Mouse (Mus musculus) heart, postnatal 10 days (tissue): ENCODE measurements around the gene Frrs1. TPM values are rescaled to one million over a fixed set of nuclear protein-coding genes. Genes with fewer than 3 reads are reported as not detected.
A peak's percentile ranks its signal among the peaks of the same experiment; 100 is the strongest.
"Not testable (repeated sequence)": the region's sequence is repeated elsewhere in the genome, so short reads cannot be mapped to it uniquely, and the experiment has no call there.

Experiments used
- DNase-seq, 2 experiments: peaks; one replicate each; pipeline ENCODE4 v3.0.0; 2021
- intact Hi-C: fragments of 180-260 bp; cut with DNase I; formaldehyde crosslinking; loops from one replicate; pipeline ENCODE4 v1.15.1; 2025
- total RNA-seq, 2 experiments: library from RNA; stranded (reverse); gene quantifications; 2 replicates each; pipeline ENCODE4 v1.2.3; 2021

The Frrs1 gene
- 1 to 10 TPM; 6.6 to 7.7 TPM for total RNA-seq

DNA sequence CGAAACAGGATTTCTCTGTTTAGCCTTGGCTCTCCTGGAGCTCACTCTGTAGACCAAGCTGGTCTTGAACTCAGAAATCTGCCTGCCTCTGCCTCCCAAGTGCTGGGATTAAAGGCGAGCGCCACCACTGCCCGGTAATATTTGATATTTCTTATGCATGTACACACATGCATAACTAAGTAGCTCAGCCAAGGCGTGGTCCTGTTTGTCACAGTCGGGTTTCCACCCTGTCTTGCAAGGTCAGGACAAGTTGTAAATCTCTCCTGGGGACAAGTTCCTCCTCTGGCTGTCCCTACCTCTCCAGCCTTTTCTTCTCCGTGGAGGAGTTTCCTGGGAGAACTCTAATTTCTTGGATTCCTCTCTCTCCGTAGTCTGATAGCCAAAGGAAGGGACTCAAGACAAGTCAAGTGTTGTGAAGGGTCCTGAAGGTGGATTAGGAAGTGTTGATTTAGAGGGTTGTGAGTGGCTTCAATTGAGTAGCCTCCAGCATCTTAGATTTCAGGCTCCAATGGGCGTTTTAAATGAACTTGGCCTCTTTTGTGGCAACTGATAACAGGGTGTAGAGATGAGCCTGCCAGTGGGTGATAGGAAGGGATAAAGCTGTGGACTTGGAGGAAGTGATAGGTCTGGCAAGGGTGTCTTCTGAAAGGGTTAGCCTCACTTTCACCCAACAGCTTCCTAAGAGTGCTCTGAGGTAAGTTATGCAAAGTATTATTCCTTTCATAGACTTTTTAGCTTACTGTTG, at the start of gene Frrs1:
Frrs1 (plus strand) TSS at position 524 of the 745 bp plus-strand sequence.
- intact Hi-C loops = no loop called here

DNA sequence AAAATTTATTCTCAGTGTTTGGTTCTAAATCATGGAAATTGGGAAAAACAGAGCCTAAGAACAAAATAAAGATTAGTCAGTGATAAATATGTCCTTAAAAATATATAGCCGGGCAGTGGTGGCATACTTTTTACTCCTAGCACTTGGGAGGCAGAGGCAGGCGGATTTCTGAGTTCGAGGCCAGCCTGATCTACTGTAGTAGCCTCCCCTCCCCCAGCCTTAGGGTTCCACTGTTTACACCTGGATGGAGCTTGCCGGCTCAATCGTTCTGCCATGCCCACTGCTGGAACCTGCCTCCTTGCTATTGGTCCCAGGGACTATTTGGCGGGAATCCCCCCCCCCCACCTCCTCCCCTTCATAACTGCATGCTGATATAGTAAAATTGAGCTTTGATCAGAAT, 48.9 kb upstream of the Frrs1 start:
- DNase-seq, intact Hi-C loops: not testable (repeated sequence)

More for the DNA sequence above, at the start of gene Frrs1:
- DNase-seq = no peak

DNA sequence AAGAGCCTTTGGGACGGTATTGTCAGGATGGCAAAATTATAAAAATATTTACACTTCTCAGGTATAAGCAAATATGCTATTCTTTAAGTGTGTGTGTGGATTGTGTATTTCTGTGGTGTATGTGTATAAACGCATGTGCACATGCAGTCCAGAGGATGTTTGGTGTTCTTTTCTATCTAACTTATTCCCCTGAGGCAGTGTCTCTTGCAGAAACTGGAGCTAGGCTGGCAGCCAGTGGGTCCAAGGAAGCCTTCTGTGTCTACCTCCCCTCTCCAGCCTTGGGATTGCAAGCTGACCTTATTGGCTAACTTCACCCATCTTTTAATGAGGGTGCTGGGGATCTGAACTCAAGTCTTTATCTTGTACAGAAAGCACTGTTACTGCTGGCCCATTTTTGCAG, 46.3 kb upstream of the Frrs1 start:
- intact Hi-C loops = no loop called here
- no peak for DNase-seq

DNA sequence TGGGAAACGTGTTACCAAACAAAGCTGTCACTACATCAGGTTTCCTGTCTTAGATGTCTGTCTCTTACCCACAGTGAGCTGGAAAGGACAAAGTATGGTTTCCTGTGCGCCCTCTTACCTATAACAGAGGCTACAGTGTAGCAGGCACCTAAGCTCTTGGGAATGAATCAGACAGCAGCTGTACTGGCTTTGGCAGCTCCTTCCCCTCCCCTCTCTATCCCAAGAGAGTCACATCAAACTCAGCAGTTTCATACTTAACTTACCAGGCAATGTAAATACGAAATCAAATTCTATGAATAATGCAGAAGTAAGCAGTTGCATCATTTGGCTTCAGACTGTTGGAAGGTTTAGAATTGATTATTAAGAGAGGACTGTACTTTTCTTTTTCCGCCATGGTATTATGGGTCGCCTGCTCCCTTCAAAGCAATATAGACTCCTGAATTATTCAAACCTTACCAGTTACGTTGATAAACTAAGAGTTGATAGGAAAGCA, 43.9 kb upstream of the Frrs1 start:
- intact Hi-C loops = no loop called here
- DNase-seq = no peak

DNA sequence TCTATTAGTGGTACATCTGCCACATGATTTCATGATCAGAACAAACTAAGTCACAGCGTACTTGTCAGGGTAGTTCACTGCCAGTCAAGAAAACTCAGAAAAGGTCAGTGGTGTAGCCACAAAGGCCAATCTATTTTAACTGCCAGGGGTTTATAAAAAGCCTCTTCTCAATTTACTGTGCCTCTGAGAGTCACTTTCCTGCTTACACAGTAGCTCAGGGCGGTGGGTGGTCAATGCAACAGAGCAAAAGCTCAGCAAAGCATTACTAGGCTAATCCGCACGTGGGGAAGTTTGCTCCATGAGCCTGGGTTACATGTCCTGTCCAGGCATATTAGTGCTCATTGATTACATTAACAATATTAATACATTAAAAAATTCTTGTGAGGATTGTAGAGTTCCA, 43.3 kb upstream of the Frrs1 start:
- DNase-seq = no peak
- intact Hi-C loops = no loop called here

DNA sequence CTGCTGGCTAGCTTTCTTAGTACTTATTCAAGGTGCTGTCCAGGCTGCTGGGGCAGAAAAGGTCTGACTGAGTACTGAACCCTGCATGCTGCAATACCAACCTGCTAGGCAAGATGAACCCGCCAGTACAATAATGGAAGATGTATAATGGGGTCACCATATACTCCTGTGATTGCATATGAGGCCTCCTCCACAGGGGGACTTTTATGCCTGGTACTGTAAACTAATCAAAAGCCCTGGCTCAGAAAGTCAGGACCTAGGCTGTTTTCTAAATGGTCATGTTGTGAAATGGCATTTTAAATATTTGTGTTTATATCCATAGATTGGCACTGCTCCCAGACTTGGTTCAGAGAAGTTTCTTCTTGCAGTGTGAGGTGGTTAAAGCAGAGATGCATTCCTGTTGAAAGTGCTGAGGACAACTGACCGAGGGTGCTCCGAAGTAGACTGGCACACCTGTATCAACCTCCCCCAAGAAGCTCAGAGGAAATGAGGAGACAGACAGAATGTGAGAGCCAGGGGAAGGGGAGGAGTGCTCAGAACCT, 42.5 kb upstream of the Frrs1 start:
- intact Hi-C loops = no loop called here
- DNase-seq = no peak

DNA sequence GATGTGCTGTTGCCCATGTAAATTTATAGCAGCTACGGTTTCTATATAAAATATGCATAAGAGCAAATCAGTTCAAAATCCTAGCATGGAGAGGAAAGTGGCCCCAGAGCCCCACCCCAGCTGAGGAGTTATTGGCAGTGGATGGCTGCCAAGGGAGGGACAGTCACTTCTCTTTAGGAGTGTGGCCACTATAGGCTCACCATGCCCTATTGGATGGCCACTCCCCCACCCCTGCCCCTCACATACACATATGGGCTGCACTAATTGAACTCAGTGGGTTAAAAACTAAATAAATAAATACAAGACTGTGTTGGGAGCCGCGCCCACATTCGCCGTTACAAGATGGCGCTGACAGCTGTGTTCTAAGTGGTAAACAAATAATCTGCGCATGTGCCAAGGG, 42.0 kb upstream of the Frrs1 start:
- DNase-seq = no peak
- intact Hi-C loops = no loop called here

DNA sequence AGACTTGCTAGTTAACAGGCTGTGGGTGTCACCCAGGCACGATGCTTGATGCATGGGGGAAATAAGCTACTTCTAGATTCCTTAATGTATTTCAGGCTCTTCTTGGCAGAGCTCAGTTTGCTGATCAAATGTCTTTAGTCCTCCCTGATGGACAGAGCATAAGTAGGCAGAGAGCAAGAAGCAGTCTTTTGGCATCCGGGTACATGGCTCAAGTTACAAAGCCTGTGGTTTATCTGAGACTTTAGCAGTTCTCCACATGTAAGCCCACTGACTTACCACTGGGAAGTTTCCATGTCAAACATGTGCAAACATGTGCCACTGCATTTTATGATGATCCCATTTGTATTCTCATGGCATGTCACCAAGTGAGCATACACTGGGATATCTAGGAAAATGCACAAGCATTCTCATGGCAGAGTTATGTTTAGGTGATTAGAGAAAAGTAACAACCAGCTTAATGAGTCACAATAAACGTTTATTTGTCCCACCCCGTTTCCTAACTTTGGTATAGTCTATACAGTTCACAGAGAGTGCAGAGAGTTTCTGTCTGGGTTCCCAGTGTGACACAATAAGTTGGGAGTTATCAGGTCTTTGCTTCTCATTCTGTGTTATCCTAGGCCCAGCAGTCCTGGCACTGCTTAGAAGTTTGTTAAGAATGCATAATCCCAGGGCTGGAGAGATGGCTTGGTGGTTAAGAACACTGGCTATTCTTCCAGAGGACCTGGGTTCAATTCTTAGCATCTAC, 32.6 kb upstream of the Frrs1 start:
- no peak for DNase-seq
- intact Hi-C loops = no loop called here

DNA sequence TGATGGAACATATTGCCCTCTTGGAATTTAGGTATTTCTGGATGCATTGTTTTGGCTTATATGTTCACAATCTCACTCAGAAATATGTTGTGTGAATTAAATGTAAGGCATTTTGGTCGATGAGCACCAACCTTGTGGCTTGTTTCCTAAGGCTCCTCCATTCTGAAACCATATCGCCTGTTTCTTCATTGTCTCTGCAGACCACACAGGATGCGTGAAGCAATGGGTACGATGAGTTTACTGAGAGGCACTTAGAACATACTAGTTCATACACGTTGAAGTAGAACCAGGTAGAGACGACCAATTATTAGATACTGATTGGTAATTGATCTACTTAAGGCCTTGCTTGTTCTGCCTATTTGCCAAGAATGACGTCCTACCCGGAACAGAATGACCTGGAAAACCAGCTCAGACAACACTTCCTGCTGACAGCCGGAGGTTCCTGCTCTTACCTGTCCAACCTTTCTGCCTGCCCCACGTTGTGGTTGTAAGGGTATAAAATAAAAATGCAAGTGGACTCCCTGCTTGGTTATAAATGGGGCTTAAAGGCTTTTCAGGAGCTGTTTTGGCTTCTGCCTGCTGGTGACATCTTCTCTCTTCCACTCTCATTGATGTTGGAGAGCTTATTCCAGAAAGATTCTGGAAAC, 29.9 kb upstream of the Frrs1 start:
- intact Hi-C loops = no loop called here
- no peak for DNase-seq

DNA sequence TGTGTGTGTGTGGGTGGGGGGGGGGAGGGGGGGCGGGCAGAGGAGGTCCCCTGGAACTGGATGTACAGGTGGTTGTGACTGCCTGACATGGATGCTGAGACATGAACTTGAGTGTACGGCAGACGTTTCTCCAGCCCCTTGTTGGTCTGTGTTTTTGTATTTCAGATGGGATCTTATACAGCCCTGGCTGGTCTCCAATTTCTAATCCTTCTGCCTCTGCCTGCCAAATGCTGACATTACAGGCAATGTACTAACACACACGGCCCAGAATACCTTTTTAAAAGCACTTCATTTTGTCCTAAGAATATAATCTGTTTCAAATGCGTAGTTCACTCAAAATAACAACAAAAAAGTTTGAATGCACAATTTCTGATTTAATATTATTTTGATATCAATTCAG, 27.9 kb upstream of the Frrs1 start:
- intact Hi-C loops = loop anchor here (5.0 to 10.0 kb wide), 2 partner anchors 237 to 324 kb away; partner anchors contain the start of genes Rtca and Sass6

DNA sequence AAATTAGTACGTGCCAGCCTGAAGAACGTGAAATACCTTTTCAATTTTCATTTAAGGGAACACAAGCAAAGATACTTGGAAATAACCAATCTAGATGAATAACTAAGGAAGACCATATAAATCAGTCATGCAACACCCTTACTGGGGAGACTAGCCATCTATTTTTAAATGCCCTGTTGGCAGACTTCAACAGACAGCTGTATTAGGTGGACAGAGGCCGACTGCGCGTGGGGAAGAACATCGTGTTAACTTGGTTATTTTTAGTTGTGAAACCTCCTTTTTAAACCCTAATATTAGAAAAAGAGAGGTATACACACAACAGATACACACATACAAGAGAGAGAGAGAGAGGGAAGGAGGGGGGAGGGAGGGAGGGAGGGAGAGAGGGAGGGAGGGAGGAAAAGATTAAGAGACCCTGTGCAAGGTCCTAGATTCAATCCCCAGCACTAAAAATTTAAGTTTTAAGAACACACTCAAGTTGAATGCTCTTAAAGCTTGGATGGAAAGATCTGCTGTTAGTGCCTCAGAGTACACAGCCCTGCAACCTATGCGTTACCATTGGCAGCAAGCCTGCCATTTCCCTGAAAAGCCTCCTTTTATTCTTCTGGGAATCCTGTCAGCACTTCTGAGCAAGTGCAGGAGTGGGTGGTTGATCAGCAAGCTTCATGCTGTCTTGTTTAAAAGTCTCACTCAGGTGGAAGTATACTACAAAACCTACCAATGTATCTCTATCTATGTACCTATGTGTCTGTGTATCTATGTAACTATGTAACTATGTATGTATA, 26.5 kb upstream of the Frrs1 start:
- intact Hi-C loops = loop anchor here (5.0 to 10.0 kb wide), 2 partner anchors 238 to 325 kb away; partner anchors contain the start of genes Rtca and Sass6
- DNase-seq = peak; percentile 45 to 46

More for the DNA sequence above, 27.9 kb upstream of the Frrs1 start:
- DNase-seq = peak in 1 of 2 experiments; percentile 18

DNA sequence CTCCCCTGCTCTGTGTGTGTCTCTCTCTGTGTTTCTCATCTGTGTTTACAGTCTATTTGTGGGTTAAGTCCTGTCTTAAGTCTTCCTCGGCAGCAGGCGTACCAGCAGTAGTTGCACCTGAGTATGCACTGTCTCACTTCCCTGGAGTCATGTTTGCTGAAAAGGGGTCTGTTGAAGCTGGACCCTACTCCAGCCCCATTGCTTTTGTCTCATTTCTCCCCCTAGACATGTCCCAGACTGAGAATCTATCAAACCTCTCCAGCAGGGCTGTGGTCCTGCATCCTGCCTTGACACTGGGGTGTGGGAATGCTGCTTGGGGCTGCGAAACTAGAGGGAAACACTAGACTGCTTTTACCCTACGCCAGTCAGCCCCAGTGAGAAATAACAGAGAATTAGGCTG, 25.8 kb upstream of the Frrs1 start:
- intact Hi-C loops = loop anchor here (5.0 to 10.0 kb wide), 2 partner anchors 239 to 326 kb away; partner anchors contain the start of genes Rtca and Sass6
- DNase-seq = no peak

DNA sequence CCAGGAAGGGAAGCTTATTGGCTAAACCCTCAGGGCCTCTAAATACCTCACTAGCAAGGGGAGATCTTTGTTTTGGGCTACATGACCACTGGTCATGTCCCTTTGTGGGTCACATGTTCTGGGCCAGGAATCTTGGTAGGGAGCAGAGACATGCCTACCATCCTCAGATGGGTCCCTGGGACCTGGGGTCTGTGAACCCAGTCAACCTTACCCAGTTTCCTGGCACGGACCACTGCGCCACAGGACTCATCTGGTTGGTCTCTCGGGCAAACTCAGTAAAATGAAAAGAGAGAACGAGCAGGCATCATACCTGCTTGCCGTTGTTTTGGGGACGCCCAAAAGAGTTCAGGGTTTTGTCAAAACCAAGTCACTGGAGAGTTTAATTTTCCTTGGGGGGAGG, 25.0 kb upstream of the Frrs1 start:
- DNase-seq = no peak
- intact Hi-C loops = loop anchor here (5.0 to 10.0 kb wide), 2 partner anchors 239 to 327 kb away; partner anchors contain the start of genes Rtca and Sass6

DNA sequence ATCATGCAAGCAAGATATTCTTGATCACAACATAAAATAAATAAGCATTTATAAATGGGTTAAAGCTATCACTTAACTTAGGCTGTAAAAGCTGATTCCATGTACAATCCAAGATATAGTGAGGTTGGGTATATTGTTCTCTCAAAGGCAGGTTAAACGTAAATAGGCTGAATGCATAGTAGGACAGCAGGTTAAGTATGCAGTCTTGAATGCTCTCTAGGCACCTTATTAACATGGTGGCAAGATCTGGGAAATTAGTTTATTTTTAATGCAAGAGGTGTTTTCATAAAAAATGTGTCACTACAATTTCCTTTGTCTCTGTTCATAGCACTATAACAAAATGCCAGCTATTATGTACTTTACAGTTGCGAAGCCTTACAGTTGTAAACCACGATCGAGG, 23.9 kb upstream of the Frrs1 start:
- intact Hi-C loops = loop anchor here (5.0 to 10.0 kb wide), 3 partner anchors 33 to 241 kb away; partner anchors contain the start of gene Sass6

DNA sequence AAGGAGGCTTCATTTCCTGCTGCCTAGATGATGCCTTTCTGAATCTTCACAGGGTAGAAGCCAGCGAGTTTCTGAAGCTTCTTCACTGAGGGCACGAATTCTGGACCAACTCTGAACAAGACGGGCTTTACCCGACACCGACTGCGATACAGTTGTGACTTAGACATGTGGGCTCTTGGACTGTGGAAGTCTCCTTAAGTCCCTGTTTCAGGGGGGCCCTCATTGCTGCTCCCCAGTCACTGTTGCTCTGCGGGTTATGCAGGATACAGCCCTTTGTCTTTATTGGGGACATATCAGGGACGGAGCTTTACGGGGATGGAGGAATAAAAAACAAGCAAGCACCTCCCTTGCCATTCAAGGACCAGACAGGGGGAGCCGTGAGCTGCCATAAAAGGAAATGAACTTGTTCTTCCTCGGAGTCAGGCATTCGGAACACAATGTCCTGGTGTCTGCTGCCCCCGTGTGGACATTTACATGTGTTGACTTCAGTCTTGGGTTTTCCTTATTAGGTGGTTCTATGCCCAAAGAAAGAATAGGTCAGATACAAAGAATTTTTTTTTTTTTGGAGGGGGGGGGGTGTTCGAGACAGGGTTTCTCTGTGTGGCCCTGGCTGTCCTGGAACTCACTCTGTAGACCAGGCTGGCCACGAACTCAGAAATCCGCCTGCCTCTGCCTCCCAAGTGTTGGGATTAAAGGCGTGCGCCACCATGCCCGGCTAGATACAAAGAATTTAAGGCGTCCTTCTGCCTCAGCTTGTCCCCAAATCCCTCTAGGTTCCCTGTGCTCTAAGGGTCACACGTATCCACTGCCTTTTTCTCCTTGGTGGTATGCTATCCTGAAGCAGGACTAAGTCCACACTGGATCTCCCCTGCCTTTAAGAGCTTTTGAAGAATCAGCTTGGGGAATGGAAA, 23.2 kb upstream of the Frrs1 start:
- peak; percentile 88 to 93 for DNase-seq
- intact Hi-C loops = loop anchor here (2.0 to 10.0 kb wide), 4 partner anchors 34 to 501 kb away; partner anchors contain the start of gene Sass6

More for the DNA sequence above, 23.9 kb upstream of the Frrs1 start:
- DNase-seq = no peak

DNA sequence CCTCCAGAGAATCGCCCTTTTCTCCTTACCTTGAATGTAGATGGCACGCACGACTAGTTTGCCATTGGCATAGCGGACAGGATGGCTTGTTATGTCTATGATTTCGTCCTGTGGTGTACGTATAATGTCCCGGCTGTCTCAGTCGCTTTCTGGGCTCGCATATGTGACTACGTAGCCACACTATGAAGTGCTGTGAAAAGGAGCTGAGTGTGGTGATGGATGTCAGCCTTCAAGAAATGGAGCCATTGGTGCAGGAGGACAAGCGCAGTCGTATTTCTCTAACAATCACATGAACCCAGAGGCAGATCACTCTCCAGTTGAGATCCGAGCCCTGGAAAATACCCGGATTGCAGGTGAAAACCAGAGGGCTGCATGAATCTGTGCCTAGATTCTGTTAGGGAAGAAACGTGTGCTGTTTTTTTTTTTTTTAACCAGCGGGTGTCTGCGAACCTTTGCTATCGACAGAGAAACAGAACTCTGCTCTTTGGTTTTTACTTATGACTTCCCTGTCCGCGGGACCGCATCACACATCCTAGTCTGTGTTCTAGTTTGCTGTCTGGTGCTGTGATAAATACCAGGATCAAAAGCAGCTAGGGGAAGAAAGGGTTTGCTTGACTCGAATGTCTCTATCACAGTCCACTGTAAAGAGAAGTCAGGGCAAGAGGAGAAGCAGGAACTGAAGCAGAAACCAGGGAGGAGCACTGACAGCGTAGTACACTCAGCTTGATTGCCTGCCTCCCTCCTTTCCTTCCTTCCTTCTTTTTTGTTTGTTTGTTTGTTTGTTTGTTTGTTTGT, 22.4 kb upstream of the Frrs1 start:
- no peak for DNase-seq
- intact Hi-C loops = loop anchor here (2.0 to 10.0 kb wide), 4 partner anchors 35 to 502 kb away; partner anchors contain the start of gene Sass6

DNA sequence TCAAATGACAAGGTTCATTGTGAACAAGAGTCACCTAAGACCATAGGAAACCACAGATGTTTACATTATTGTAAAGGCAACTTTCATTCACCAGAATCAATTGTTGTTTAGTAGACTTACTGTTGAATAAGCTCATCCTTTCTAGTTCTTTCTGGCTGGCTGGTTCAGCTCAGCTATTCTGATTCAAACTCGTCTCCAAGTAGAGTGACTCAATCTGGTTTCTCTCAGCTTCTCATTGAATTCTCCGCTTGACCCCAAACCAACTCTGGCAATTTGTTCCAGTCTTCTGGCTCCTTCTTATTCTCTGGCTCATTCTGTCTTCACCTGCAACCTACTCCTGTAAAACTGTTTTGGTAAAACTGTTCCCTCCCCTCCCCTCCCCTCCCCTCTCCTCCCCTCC, 18.0 kb upstream of the Frrs1 start:
- intact Hi-C loops = no loop called here
- no peak for DNase-seq
